Mouse (Mus musculus) testis, adult 2 months (tissue): ENCODE results near the gene Wdfy2.

Source experiments
- CTCF ChIP-seq: fragments of 200-500 bp; IDR thresholded peaks from 2 replicates; pipeline ENCODE4 v1.5.1; 2012; ENCODE audit warnings: low read depth, mild to moderate bottlenecking, inconsistent platforms, low read length, moderate library complexity; ENCODE audit not compliant: control insufficient read depth, insufficient read depth, insufficient replicate concordance
- POLR2A ChIP-seq: fragments of 200-500 bp; IDR thresholded peaks from 2 replicates; pipeline ENCODE4 v1.6.1; 2012; ENCODE audit warnings: low read depth, mild to moderate bottlenecking, inconsistent platforms, low read length, moderate library complexity; ENCODE audit not compliant: control insufficient read depth

DNA sequence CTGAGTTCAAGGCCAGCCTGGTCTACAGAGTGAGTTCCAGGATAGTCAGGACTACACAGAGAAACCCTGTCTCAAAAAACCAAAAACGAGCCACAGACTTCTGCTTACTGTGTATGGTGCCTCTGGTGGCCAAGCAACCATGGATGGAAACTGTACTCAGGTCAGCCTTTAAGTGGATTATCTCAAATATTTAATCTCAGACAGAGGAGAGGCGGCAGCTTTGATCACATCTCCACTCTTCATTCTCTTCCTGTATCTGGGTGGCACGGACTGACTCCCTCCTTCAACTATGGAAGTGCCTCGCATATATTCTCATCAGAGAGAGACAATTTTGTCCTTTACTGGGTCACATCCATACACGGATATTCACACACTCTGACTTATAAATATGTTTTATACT is 34.0 kb downstream of the Wdfy2 start:
- TF ChIP-seq POLR2A: no peak
- TF ChIP-seq CTCF: no peak
